Mouse (Mus musculus) thymus, postnatal 14 days (tissue): ENCODE measurements around the gene Olfr320.
"Not testable (repeated sequence)": the region's sequence is repeated elsewhere in the genome, so short reads cannot be mapped to it uniquely, and the experiment has no call there.

Experiments used
- DNase-seq: peaks from one replicate; pipeline ENCODE4 v3.0.0; 2021

Olfr320 gene

GRCm38 (mm10) chr11:58680799-58681198 is at the start of gene Olfr320:
TSS of gene Olfr320 (plus strand) at chr11:58681099.
- no peak for DNase-seq

GRCm38 (mm10) chr11:58634878-58635277 is 46.0 kb upstream of the Olfr320 start:
- DNase-seq, result no peak

GRCm38 (mm10) chr11:58636376-58636977 is 44.4 kb upstream of the Olfr320 start:
- peak; percentile 65 for DNase-seq

DNA sequence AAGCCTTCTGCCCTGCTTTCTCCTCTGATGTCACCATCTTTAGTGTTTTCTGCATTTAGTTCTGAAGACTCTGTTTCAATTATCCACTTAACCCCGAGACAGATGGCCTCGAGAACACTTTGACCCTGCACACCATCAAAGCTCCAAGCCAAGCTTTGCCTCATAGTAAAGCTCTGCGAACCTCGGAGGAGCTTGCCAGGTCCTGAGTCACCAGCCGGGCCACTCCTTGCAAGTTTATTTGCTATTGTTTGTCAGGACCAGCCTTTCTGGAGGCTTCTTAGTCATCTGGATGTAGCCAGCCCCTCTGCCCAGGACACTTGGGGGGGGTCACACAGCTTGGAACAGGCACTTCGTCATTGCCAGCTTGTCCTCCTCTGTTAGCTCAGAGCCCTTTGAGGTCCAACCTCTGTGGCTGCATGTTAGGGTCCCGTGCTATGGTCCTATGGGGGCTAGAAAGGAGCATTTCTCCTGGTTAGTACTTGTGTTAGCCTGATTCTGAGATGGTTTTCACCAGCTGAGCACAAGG is 42.7 kb upstream of the Olfr320 start:
- no peak for DNase-seq

- DNase-seq, result no peak
Observed at GRCm38 (mm10) chr11:58640272-58640867, 40.5 kb upstream of the Olfr320 start, which contains the start of gene Trim58. TSS of gene Trim58 (plus strand) at chr11:58640465.

DNA sequence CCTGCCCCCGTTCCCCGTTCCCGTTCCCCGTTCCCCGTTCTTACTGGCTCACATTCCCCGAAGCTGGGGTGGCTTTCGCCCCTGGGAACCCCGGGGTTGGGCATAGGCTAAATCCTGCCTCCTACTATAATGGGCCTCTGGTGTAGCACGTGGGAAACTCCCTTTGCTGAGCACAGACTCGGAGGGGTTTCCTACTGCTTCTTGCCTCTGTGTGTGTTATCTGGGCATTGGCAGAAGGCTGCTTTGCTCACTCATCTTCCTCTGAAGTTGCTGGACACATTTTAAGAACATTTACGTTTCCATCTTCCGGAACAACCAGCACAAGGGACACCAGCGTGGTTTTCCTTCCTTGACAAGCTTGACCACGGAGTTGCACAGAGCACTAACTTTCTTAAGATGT is 39.8 kb upstream of the Olfr320 start:
- no peak for DNase-seq

GRCm38 (mm10) chr11:58641638-58642358 is 39.1 kb upstream of the Olfr320 start:
- no peak for DNase-seq

GRCm38 (mm10) chr11:58643350-58643749 is 37.5 kb upstream of the Olfr320 start:
- peak; percentile 68 for DNase-seq

DNA sequence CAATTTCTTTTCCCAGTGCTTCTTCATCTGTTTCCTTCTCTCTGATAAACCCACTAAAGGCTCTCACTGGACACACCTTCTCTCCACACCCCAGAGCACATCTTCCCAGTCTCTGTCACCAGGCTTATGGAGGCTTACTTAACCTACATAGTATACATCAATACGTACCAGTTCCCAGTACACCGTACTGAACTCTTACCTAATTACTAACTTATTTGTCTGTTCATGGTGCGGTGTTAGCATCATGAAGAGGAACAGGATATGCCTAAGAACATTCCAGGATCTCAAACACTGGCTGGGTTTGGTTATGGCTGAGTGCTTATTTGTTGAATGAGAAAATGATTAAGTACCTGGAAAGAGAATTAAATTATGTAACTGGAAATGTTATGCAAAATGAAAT is 25.7 kb upstream of the Olfr320 start:
- DNase-seq, result no peak

- DNase-seq, result no peak
Observed at GRCm38 (mm10) chr11:58658596-58658995, 22.3 kb upstream of the Olfr320 start, which contains the start of gene Olfr322. TSS of gene Olfr322 (plus strand) at chr11:58658782.

DNA sequence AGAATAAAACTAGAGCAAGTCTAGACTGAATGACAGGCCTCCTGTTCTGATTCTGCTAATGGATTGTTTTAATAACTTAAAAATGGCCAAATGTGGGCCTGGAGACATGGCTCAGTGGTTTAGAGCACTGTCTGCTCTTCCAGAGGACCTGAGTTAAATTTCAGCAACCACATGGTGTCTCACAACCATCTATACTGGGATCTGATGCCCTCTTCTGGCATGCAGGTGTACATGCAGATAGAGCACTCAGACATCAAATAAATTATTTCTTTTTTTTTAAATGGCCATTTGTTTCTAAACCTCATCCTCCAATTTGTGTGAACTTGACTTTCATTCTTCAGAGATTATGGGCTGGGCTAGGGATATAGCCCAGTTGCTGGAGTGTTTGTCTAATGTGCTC is 11.6 kb upstream of the Olfr320 start:
- no peak for DNase-seq

DNA sequence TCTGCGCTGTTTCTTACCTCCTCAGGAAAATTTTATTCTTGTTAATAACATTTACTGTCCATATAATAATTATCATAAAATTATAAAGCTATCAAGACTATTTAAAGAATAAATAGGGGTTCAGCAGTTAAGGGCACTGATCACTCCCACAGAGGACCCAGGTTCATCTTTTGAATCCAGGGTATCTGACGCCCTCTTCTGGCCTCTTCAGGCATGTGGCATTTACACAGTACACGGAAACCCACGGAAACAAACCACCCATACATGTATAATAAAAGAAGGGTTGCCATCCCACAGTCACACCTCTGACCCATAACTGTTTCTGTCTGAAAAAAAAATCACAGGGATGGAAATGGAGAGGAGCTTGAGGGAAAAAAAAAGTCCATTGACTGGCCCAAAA is 9.1 kb upstream of the Olfr320 start:
- no peak for DNase-seq

GRCm38 (mm10) chr11:58698862-58699261 is 18.0 kb downstream of the Olfr320 start, which contains the start of gene Olfr319:
TSS of gene Olfr319 (plus strand) at chr11:58699162.
- no peak for DNase-seq

DNA sequence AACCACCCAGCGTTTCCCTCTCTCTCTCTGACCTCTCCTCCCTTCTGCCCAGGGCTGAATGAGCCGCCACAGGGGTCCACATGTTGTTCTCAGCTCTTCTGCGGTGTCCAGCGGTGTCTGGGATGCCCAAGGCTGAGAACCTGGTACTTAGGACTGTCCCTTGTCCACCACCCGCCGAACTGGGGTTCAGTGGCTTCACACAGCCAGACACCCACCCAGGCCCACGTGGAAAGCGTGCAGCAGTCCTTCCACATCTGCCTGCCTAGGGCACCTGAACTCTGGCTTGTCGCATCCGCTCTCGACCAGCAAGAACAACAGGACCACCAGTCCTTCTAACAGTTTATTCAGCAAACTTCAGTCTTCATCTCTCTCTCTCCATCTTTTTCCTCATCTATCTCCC is 28.2 kb downstream of the Olfr320 start:
- DNase-seq, result no peak

GRCm38 (mm10) chr11:58717723-58718122 is 36.8 kb downstream of the Olfr320 start:
- not testable (repeated sequence) for DNase-seq

- no peak for DNase-seq
Observed at GRCm38 (mm10) chr11:58719701-58720100, 38.8 kb downstream of the Olfr320 start.

- no peak for DNase-seq
Observed at GRCm38 (mm10) chr11:58723914-58724313, 43.0 kb downstream of the Olfr320 start, which contains the start of gene Olfr318. TSS of gene Olfr318 (minus strand) at chr11:58724014.

GRCm38 (mm10) chr11:58727896-58728650 is 47.2 kb downstream of the Olfr320 start:
- DNase-seq, result not testable (repeated sequence)

DNA sequence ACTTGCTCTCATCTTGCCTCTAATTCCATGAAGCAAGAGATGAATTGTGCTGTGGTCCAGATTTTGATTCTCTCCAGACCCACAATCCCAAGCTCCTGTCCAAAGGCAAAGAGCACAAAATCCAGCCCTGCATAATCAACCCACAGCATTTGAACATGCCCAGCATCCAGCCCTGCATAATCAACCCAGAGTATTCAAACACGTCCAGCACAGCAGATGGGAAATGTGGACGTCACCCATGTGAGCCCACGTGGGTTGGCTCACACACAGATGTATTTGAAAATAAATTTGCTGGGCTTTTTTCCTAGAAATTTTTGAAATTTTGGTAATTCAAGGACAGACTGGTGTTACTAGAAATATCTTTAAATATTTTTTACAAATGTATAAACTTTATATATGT is 52.5 kb downstream of the Olfr320 start:
- no peak for DNase-seq
